Mouse (Mus musculus): ENCODE data around the gene Ank2. TPM values are rescaled to one million over a fixed set of nuclear protein-coding genes. Genes with fewer than 3 reads are reported as not detected.

Ank2 gene
- total and polyA plus RNA-seq, 3 experiments: 96.1 to 290 (median 269) TPM

GRCm38 (mm10) chr3:127086834-127087506, 412.2 kb downstream of the Ank2 start:
- Histone ChIP-seq H3K27me3 (ENCODE audit: control insufficient read depth, insufficient read depth, low read length) (no peaks in the 10 kb centered on the region), H3K4me3 (no peak overlapping the region), H3K79me2 (replicated peaks; ENCODE audit: control insufficient read depth, insufficient read depth, low read length) (no peaks in the 10 kb centered on the region), H3K36me3 (ENCODE audit: control insufficient read depth, insufficient read depth, low read length) (no peaks in the 10 kb centered on the region), H3K27ac (no peak overlapping the region), H3K9ac (ENCODE audit: low read depth, low read length) (no peak overlapping the region), H3K4me1 (ENCODE audit: control insufficient read depth, insufficient read depth, low read length) (no peaks in the 10 kb centered on the region)
- DNase-seq: no peak
- intact Hi-C loops (cut with DNase I): no loop called here
- TF ChIP-seq CTCF (IDR thresholded peaks at IDR 0.05) (no peak), EP300 (IDR thresholded peaks at IDR 0.05; ENCODE audit: insufficient read depth, low read depth, low read length) (no peak), POLR2A (IDR thresholded peaks at IDR 0.05; ENCODE audit: insufficient read depth, low read depth, low read length) (no peak)
- WGBS: 74% methylated on average over 3 of the region's 3 CpGs

- DNase-seq: no peak
- TF ChIP-seq POLR2A (IDR thresholded peaks at IDR 0.05; ENCODE audit: insufficient read depth, low read depth, low read length): no peak
- WGBS: 87% methylated on average over 5 of the region's 5 CpGs
These were observed 421.8 kb downstream of the Ank2 start for GRCm38 (mm10) chr3:127077369-127077768.

GRCm38 (mm10) chr3:127075531-127076280, 423.4 kb downstream of the Ank2 start:
- no peaks in the 10 kb centered on the region; the same call in 1 of the 2 replicates for H3K36me3 ChIP-seq (ENCODE audit: control insufficient read depth, insufficient read depth, low read length)
- H3K79me2 ChIP-seq (replicated peaks; ENCODE audit: control insufficient read depth, insufficient read depth, low read length): no peaks in the 10 kb centered on the region
- H3K4me1 ChIP-seq (ENCODE audit: control insufficient read depth, insufficient read depth, low read length): no peaks in the 10 kb centered on the region
- H3K27me3 ChIP-seq (ENCODE audit: control insufficient read depth, insufficient read depth, low read length): no peaks in the 10 kb centered on the region
- intact Hi-C loops (cut with DNase I): no loop called here
- no peak overlapping the region for H3K9ac ChIP-seq (ENCODE audit: low read depth, low read length)
- TF ChIP-seq CTCF (IDR thresholded peaks at IDR 0.05): no peak
- TF ChIP-seq POLR2A (IDR thresholded peaks at IDR 0.05; ENCODE audit: insufficient read depth, low read depth, low read length): no peak
- no peak for TF ChIP-seq EP300 (IDR thresholded peaks at IDR 0.05; ENCODE audit: insufficient read depth, low read depth, low read length)
- H3K27ac ChIP-seq: no peak overlapping the region
- 61% methylated on average over 8 of the region's 8 CpGs for WGBS
- no peak for DNase-seq
- no peak overlapping the region for H3K4me3 ChIP-seq

More at GRCm38 (mm10) chr3:127077369-127077768, 421.8 kb downstream of the Ank2 start:
- Histone ChIP-seq H3K4me1 (ENCODE audit: control insufficient read depth, insufficient read depth, low read length) (no peaks in the 10 kb centered on the region), H3K36me3 (ENCODE audit: control insufficient read depth, insufficient read depth, low read length) (no peaks in the 10 kb centered on the region; the same call in 1 of the 2 replicates), H3K79me2 (replicated peaks; ENCODE audit: control insufficient read depth, insufficient read depth, low read length) (no peaks in the 10 kb centered on the region), H3K27ac (no peak overlapping the region), H3K9ac (ENCODE audit: low read depth, low read length) (no peak overlapping the region), H3K27me3 (ENCODE audit: control insufficient read depth, insufficient read depth, low read length) (no peaks in the 10 kb centered on the region), H3K4me3 (no peak overlapping the region)
- intact Hi-C loops (cut with DNase I): no loop called here

GRCm38 (mm10) chr3:127071471-127071870, 427.7 kb downstream of the Ank2 start:
- intact Hi-C loops (cut with DNase I): no loop called here
- Histone ChIP-seq H3K4me1 (ENCODE audit: control insufficient read depth, insufficient read depth, low read length) (no peaks in the 10 kb centered on the region), H3K4me3 (no peak overlapping the region), H3K36me3 (ENCODE audit: control insufficient read depth, insufficient read depth, low read length) (no peaks in the 10 kb centered on the region; the same call in 1 of the 2 replicates), H3K79me2 (replicated peaks; ENCODE audit: control insufficient read depth, insufficient read depth, low read length) (no peaks in the 10 kb centered on the region), H3K27me3 (ENCODE audit: control insufficient read depth, insufficient read depth, low read length) (no peaks in the 10 kb centered on the region), H3K27ac (no peak overlapping the region), H3K9ac (ENCODE audit: low read depth, low read length) (no peak overlapping the region)
- WGBS: 16% methylated on average over 1 of the region's 1 CpGs
- DNase-seq: peak; percentile 26 to 29
- TF ChIP-seq EP300 (IDR thresholded peaks at IDR 0.05; ENCODE audit: insufficient read depth, low read depth, low read length) (no peak), CTCF (IDR thresholded peaks at IDR 0.05) (no peak), POLR2A (IDR thresholded peaks at IDR 0.05; ENCODE audit: insufficient read depth, low read depth, low read length) (no peak)

- intact Hi-C loops (cut with DNase I): no loop called here
- H3K4me1 ChIP-seq (ENCODE audit: control insufficient read depth, insufficient read depth, low read length): no peaks in the 10 kb centered on the region; the same call in none of the 2 replicates
- no peak overlapping the region for H3K9ac ChIP-seq (ENCODE audit: low read depth, low read length)
- H3K4me3 ChIP-seq: no peak overlapping the region
- TF ChIP-seq CTCF (IDR thresholded peaks at IDR 0.05) (no peak), EP300 (IDR thresholded peaks at IDR 0.05; ENCODE audit: insufficient read depth, low read depth, low read length) (no peak), POLR2A (IDR thresholded peaks at IDR 0.05; ENCODE audit: insufficient read depth, low read depth, low read length) (no peak)
- H3K36me3 ChIP-seq (ENCODE audit: control insufficient read depth, insufficient read depth, low read length): no peaks in the 10 kb centered on the region
- no peaks in the 10 kb centered on the region for H3K27me3 ChIP-seq (ENCODE audit: control insufficient read depth, insufficient read depth, low read length)
- no peak overlapping the region for H3K27ac ChIP-seq
- WGBS: 48% methylated on average over 5 of the region's 5 CpGs
- H3K79me2 ChIP-seq (replicated peaks; ENCODE audit: control insufficient read depth, insufficient read depth, low read length): no peaks in the 10 kb centered on the region
- DNase-seq: no peak
These were observed 435.3 kb downstream of the Ank2 start for GRCm38 (mm10) chr3:127063654-127064386.

All from heart, adult 2 months (tissue).